Mouse (Mus musculus) liver, embryonic 16.5 days (tissue): ENCODE measurements around the gene Rundc1. TPM values are rescaled to one million over a fixed set of nuclear protein-coding genes. Genes with fewer than 3 reads are reported as not detected.

ENCODE experiments used
- microRNA-seq: library from miRNA; unstranded; fragments of <30 nt; microRNA quantifications from one replicate; pipeline ENCODE4, GENCODE M21; 2016
- polyA plus RNA-seq: library from polyadenylated mRNA; unstranded; fragments of >200 nt; fragmentation: Nextera tagmentation; extraction: Ambion mirVana; gene quantifications from 2 replicates; pipeline ENCODE4 v1.2.1, GENCODE M21; 2015

Gene Rundc1
- polyA plus RNA-seq, 1 experiment from 2014 or later = 4.7 TPM

Small RNAs within 50 kb of the gene (microRNA-seq; reads per million reads assigned to microRNA genes)
- not detected for gene Mir6929

Other genes starting within 250 kb of the Rundc1 start
- gene Ccr10, start 249.6 kb upstream of the Rundc1 start, polyA plus RNA-seq = 0.05 and 0.08 TPM in 2 replicates
- 10.8 and 12.5 TPM in 2 replicates for gene Ezh1, start 198.6 kb upstream of the Rundc1 start, polyA plus RNA-seq
- 20.8 and 21.8 TPM in 2 replicates for gene Ramp2, start 179.1 kb upstream of the Rundc1 start, polyA plus RNA-seq
- gene Vps25, start 171.4 kb upstream of the Rundc1 start, polyA plus RNA-seq = 72.2 and 75.2 TPM in 2 replicates
- gene Wnk4, start 164.5 kb upstream of the Rundc1 start, polyA plus RNA-seq = 4.3 and 5.4 TPM in 2 replicates
- gene Cntd1, start 146.1 kb upstream of the Rundc1 start, polyA plus RNA-seq = 0.70 and 0.74 TPM in 2 replicates
- gene Coa3, start 146.0 kb upstream of the Rundc1 start, polyA plus RNA-seq = 77.7 and 79.9 TPM in 2 replicates
- gene Becn1, start 122.8 kb upstream of the Rundc1 start, polyA plus RNA-seq = 89.6 and 93.6 TPM in 2 replicates
- gene Psme3, start 108.9 kb upstream of the Rundc1 start, polyA plus RNA-seq = 162 and 170 TPM in 2 replicates
- 1.5 and 1.8 TPM in 2 replicates for gene Aoc2, start 100.0 kb upstream of the Rundc1 start, polyA plus RNA-seq
- 0.05 TPM in 2 replicates for gene Aoc3, start 94.5 kb upstream of the Rundc1 start, polyA plus RNA-seq
- gene G6pc, start 57.5 kb upstream of the Rundc1 start, polyA plus RNA-seq = 0.15 and 0.26 TPM in 2 replicates
- gene Aarsd1, start 7.5 kb upstream of the Rundc1 start, polyA plus RNA-seq = 31.0 and 35.3 TPM in 2 replicates
- gene Gm27029, start 289 bp upstream of the Rundc1 start, polyA plus RNA-seq = 2.2 TPM in 2 replicates
- 0.82 and 2.0 TPM in 2 replicates for gene Ptges3l, start 248 bp downstream of the Rundc1 start, polyA plus RNA-seq
- 138 and 160 TPM in 2 replicates for gene Rpl27, start 17.2 kb downstream of the Rundc1 start, polyA plus RNA-seq
- 22.4 and 26.5 TPM in 2 replicates for gene Ifi35, start 23.3 kb downstream of the Rundc1 start, polyA plus RNA-seq
- 1.4 and 1.7 TPM in 2 replicates for gene Rnd2, start 39.9 kb downstream of the Rundc1 start, polyA plus RNA-seq
- 10.2 and 12.3 TPM in 2 replicates for gene Vat1, start 41.1 kb downstream of the Rundc1 start, polyA plus RNA-seq
- gene Brca1, start 126.9 kb downstream of the Rundc1 start, polyA plus RNA-seq = 10.5 and 11.3 TPM in 2 replicates
- 46.9 and 52.5 TPM in 2 replicates for gene Nbr1, start 127.1 kb downstream of the Rundc1 start, polyA plus RNA-seq
- gene Tmem106a, start 157.2 kb downstream of the Rundc1 start, polyA plus RNA-seq = 7.4 and 8.0 TPM in 2 replicates
- 0.15 TPM in 1 of 2 replicates, not detected in the other for gene Gm11634, start 174.2 kb downstream of the Rundc1 start, polyA plus RNA-seq
- 10.1 and 13.2 TPM in 2 replicates for gene Rdm1, start 202.1 kb downstream of the Rundc1 start, polyA plus RNA-seq
- 0.99 and 1.3 TPM in 2 replicates for gene Arl4d, start 240.5 kb downstream of the Rundc1 start, polyA plus RNA-seq